In the genomic region with DNA sequence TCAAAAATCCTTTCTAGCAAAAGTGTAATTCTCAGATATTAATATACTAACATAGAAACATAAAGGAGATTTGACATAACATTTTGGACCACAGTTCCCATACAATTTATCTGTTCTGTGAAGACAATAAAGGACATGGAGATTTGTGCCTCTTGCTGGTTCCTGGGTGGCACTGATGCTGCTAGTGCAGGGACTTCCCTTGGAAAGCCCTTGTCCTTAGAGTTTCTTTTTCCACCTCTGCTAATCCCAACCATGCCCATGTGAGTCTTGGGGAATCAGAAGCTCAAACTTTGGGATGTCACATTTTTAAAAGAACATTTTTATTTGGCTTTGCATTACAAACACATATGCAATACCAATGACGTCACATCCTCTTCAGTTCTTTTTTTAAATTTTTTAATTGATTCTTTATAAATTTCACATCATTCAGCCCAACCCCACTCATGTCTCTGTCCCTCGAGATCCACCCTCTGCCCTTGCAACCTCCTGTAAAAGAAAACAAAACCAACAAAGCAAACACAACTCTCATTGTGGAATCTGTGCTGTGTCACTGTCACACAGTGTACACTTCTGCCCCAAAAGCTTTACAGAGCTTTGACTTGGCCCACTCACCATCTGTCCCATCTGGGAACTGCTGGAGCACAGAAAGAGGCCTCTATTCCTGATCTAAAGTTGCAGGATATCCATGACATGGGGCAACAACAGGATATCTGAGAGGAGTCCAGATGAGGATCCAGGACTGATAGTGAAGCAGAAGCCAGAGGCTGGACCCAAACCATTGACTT, we compare ENCODE assay signal across 22 mouse cellular contexts.
DNase-seq lines count a peak whose midpoint lies in the region; ATAC-seq and TF ChIP-seq lines count a peak whose summit lies in the region.
"Had no signal": no experiment of that assay in that cellular context is flagged by ENCODE, and none has a peak within 500 bp of the region (broad histone marks: within the 10 kb centered on the region; RNA-seq: fewer than 3 reads in every experiment).

No protein-coding gene starts in this region.

- ATAC-seq in midbrain, embryonic 11.5 days (ENCODE audit: low FRiP score), result no peak
- ATAC-seq in midbrain, postnatal 0 days (ENCODE audit: low FRiP score), result no peak
- ATAC-seq in midbrain, embryonic 14.5 days (ENCODE audit: low FRiP score, low TSS enrichment), result peak; percentile 19; the same call in 1 of the 2 replicates
- ATAC-seq in midbrain, embryonic 16.5 days, result no peak
- ATAC-seq: activated CD4-positive, CD25-positive, alpha-beta regulatory T cell, adult 4 months; CD4-positive, CD25-positive, alpha-beta regulatory T cell, adult 4 months; Patski had no signal

- no peak overlapping the region for H3K9ac ChIP-seq in midbrain, embryonic 11.5 days (ENCODE audit: low read length)
- H3K9ac ChIP-seq in midbrain, postnatal 0 days (replicated peaks; ENCODE audit: low read length, poor library complexity, severe bottlenecking), result no peak overlapping the region
- H3K9ac ChIP-seq in midbrain, embryonic 14.5 days (replicated peaks; ENCODE audit: low read length), result no peak overlapping the region
- no peak overlapping the region for H3K9ac ChIP-seq in midbrain, embryonic 16.5 days (ENCODE audit: low read depth, low read length)

- no peaks in the 10 kb centered on the region for H3K27me3 ChIP-seq in midbrain, embryonic 11.5 days (ENCODE audit: control insufficient read depth, insufficient read depth, low read length)
- no peaks in the 10 kb centered on the region for H3K27me3 ChIP-seq in midbrain, postnatal 0 days (ENCODE audit: insufficient read depth, low read length)
- H3K27me3 ChIP-seq in midbrain, embryonic 14.5 days (ENCODE audit: control insufficient read depth, insufficient read depth, low read length), result no peaks in the 10 kb centered on the region
- H3K27me3 ChIP-seq in midbrain, embryonic 16.5 days (ENCODE audit: control insufficient read depth, insufficient read depth, low read depth, low read length), result no peaks in the 10 kb centered on the region
- H3K27me3 ChIP-seq: CH12.LX, Patski had no signal

- WGBS in midbrain, embryonic 11.5 days, result 64% methylated on average over 2 of the region's 2 CpGs
- WGBS in midbrain, postnatal 0 days, result 74% methylated on average over 2 of the region's 2 CpGs
- WGBS in midbrain, embryonic 14.5 days, result 73% methylated on average over 2 of the region's 2 CpGs
- 70% methylated on average over 2 of the region's 2 CpGs for WGBS in midbrain, embryonic 16.5 days

- H3K9me3 ChIP-seq in midbrain, embryonic 11.5 days (ENCODE audit: control insufficient read depth, low read length), result no peaks in the 10 kb centered on the region
- H3K9me3 ChIP-seq in midbrain, postnatal 0 days (ENCODE audit: low read length), result no peaks in the 10 kb centered on the region
- H3K9me3 ChIP-seq in midbrain, embryonic 14.5 days (ENCODE audit: control insufficient read depth, low read length), result no peaks in the 10 kb centered on the region
- H3K9me3 ChIP-seq in midbrain, embryonic 16.5 days (replicated peaks; ENCODE audit: control insufficient read depth, low read length, poor library complexity, severe bottlenecking), result no peaks in the 10 kb centered on the region
- H3K9me3 ChIP-seq: G1E had no signal

- no peak overlapping the region for H3K4me2 ChIP-seq in midbrain, embryonic 11.5 days
- H3K4me2 ChIP-seq in midbrain, postnatal 0 days (ENCODE audit: low read depth, low read length, poor library complexity, severe bottlenecking), result no peak overlapping the region
- no peak overlapping the region for H3K4me2 ChIP-seq in midbrain, embryonic 14.5 days (ENCODE audit: low read length)
- no peak overlapping the region for H3K4me2 ChIP-seq in midbrain, embryonic 16.5 days (ENCODE audit: low read length)

- intact Hi-C loops in gastrocnemius, adult 2 months (cut with DNase I), result no loop called here
- intact Hi-C loops in heart, postnatal 14 days (cut with DNase I), result no loop called here

- TF ChIP-seq CTCF in gastrocnemius, adult 2 months (IDR thresholded peaks at IDR 0.05), result no peak
- no peak for TF ChIP-seq CTCF in midbrain, postnatal 0 days (IDR thresholded peaks at IDR 0.05)

- H3K27ac ChIP-seq in gastrocnemius, adult 2 months, result peak overlapping the region; percentile 46; the same call in 1 of the 2 replicates
- no peak overlapping the region for H3K27ac ChIP-seq in midbrain, embryonic 11.5 days (ENCODE audit: low read depth, low read length)
- no peak overlapping the region for H3K27ac ChIP-seq in midbrain, postnatal 0 days (ENCODE audit: low read depth, low read length)
- H3K27ac ChIP-seq in midbrain, embryonic 14.5 days (replicated peaks; ENCODE audit: low read depth, low read length), result no peak overlapping the region
- no peak overlapping the region for H3K27ac ChIP-seq in midbrain, embryonic 16.5 days (ENCODE audit: low read length)

- no peak overlapping the region for H3K4me3 ChIP-seq in gastrocnemius, adult 2 months
- H3K4me3 ChIP-seq in midbrain, embryonic 11.5 days (ENCODE audit: low read depth, low read length), result no peak overlapping the region
- H3K4me3 ChIP-seq in midbrain, postnatal 0 days (ENCODE audit: low read depth, low read length), result no peak overlapping the region
- H3K4me3 ChIP-seq in midbrain, embryonic 14.5 days (replicated peaks; ENCODE audit: low read depth, low read length), result no peak overlapping the region
- no peak overlapping the region for H3K4me3 ChIP-seq in midbrain, embryonic 16.5 days (ENCODE audit: low read depth, low read length)

- no peaks in the 10 kb centered on the region for H3K36me3 ChIP-seq in midbrain, embryonic 11.5 days (ENCODE audit: control insufficient read depth, insufficient read depth, low read length)
- H3K36me3 ChIP-seq in midbrain, postnatal 0 days (ENCODE audit: insufficient read depth, low read length), result no peaks in the 10 kb centered on the region
- H3K36me3 ChIP-seq in midbrain, embryonic 14.5 days (ENCODE audit: control insufficient read depth, insufficient read depth, low read length), result no peaks in the 10 kb centered on the region
- no peaks in the 10 kb centered on the region for H3K36me3 ChIP-seq in midbrain, embryonic 16.5 days (ENCODE audit: control insufficient read depth, insufficient read depth, low read length)
- H3K36me3 ChIP-seq: G1E had no signal

- DNase-seq in gastrocnemius, adult 2 months, result no peak
- DNase-seq in gastrocnemius, postnatal 4 days (ENCODE audit: low spot score in 2 of 2), result no peak
- DNase-seq in heart, adult 11 months, result peak; percentile 61
- no peak for DNase-seq in heart, postnatal 14 days
- peak; percentile 75 for DNase-seq in midbrain, embryonic 11.5 days (ENCODE audit: low spot score, missing footprints)
- no peak for DNase-seq in midbrain, postnatal 0 days (ENCODE audit: low spot score)
- DNase-seq in midbrain, embryonic 14.5 days, result no peak
- DNase-seq: adrenal gland, adult 2 months; adrenal gland, adult 8-10 months; adrenal gland, postnatal 10 days; adrenal gland, postnatal 14 days; adrenal gland, postnatal 25 days; adrenal gland, postnatal 36 days; B cell, adult 2 months; cerebellum, adult 11 months; cerebellum, adult 11-12 months had no signal

- no peaks in the 10 kb centered on the region for H3K4me1 ChIP-seq in midbrain, embryonic 11.5 days (ENCODE audit: control insufficient read depth, insufficient read depth, low read length)
- H3K4me1 ChIP-seq in midbrain, postnatal 0 days (ENCODE audit: insufficient read depth, low read length), result no peaks in the 10 kb centered on the region
- H3K4me1 ChIP-seq in midbrain, embryonic 14.5 days (ENCODE audit: control insufficient read depth, insufficient read depth, low read length), result no peaks in the 10 kb centered on the region
- no peaks in the 10 kb centered on the region for H3K4me1 ChIP-seq in midbrain, embryonic 16.5 days (ENCODE audit: control insufficient read depth, insufficient read depth, low read length)

Comparison
In these comparisons a context has a peak if more than half of its experiments do, and no peak if none do; other contexts are left out.
1. DNase-seq: peak in heart, adult 11 months (single experiment) and midbrain, embryonic 11.5 days (single experiment); none in gastrocnemius, adult 2 months (single experiment), gastrocnemius, postnatal 4 days (0 of 2), heart, postnatal 14 days (0 of 2), midbrain, postnatal 0 days (single experiment) and midbrain, embryonic 14.5 days (single experiment).